Mouse (Mus musculus): ENCODE data around the gene Btg3.

DNA sequence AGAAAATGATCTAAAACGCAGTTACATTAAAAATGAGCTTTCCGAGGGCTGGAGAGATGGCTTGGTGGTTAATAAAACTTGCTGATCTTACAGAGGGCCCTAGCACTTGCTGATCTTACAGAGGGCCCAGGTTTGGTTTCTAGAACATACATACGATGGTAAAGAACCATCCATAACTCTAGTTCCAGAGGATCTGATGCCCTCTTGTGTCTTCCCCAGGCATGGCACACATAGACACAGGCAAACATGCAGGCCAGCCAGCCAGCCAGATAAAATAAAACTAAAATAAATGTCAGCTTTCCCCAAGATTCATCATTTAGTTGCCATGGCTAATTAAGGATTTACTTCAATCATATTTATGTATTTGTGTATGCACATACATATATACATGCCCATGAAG is 19.2 kb downstream of the Btg3 start:
- TF ChIP-seq CTCF (IDR thresholded peaks at IDR 0.05; ENCODE audit: low read depth) (peak; percentile 37), EP300 (IDR thresholded peaks at IDR 0.05; ENCODE audit: low read depth) (no peak)

Measured in heart, postnatal 0 days (tissue).